Mouse (Mus musculus): ENCODE data around the gene Prr14l. TPM values are rescaled to one million over a fixed set of nuclear protein-coding genes. Genes with fewer than 3 reads are reported as not detected.
"Not testable (repeated sequence)": the region's sequence is repeated elsewhere in the genome, so short reads cannot be mapped to it uniquely, and the experiment has no call there.

Prr14l gene
- total RNA-seq (2022) = 1 to 10 TPM; 5.0 to 5.8 (median 5.6) TPM

DNA sequence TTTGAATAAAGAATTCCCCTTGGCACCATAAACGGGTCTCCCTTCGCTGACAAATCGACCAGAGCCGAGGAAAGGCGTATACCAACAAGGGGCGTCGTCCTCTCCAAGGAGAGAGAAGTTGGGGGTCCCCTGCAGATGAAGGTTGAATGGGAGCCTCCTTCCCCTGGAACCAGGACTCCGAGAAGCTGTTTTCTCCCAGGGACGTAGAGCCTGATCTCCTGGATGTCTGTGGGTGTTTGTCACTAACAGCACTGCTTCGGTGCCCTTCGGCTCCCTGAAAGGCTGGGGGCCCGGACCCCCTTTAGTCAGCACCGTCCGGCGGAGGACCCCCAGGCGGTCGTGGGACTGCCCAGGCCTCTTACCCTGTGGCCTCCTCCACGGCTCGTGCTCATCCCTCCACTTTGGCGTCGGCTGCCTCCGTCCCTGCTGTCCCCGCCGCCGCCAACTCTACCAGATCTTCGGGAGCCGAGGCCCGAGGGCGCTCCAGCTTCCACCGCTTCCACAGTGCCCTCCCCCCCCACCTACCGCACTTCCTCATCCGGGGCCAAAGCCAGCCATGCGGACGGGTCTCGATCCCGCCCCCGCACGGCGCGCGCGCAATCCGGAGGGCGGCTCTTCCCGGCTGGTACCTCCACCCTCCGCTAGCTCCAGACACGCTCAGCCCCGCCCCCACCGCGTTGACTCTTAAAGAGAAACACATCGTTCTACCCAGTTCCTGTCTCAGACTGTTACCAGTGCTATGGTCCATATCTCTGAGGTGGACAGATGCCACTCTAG is at the start of gene Prr14l:
Gene Prr14l, minus strand, starts transcription at position 526 of the 777 bp plus-strand sequence.
- peak; percentile 98 for DNase-seq (ENCODE audit: low spot score)

DNA sequence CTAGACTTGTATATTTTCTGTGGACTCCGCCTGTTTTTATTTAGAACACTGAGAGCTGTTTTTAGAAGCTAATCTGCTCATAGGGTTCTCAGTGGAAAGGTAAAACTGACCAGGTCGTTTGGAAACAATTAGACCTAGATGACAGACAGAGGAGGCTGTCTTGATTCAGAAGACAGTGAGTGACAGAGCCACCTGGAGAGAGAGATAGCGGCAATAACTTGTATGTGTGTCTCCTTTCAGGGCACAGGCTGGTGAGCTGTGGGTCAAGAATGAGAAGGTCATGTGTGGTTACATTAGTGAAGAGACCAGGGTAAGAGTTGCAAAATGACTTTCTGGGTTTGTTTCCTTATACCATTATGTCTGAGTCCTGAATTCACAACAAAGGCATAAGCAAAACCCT is 32.7 kb upstream of the Prr14l start:
- DNase-seq (ENCODE audit: low spot score) = no peak

- no peak for DNase-seq (ENCODE audit: low spot score)
These were observed 18.3 kb upstream of the Prr14l start for GRCm38 (mm10) chr5:32872346-32872745.

- no peak for DNase-seq (ENCODE audit: low spot score)
These were observed 15.5 kb upstream of the Prr14l start for GRCm38 (mm10) chr5:32869389-32870024.

DNA sequence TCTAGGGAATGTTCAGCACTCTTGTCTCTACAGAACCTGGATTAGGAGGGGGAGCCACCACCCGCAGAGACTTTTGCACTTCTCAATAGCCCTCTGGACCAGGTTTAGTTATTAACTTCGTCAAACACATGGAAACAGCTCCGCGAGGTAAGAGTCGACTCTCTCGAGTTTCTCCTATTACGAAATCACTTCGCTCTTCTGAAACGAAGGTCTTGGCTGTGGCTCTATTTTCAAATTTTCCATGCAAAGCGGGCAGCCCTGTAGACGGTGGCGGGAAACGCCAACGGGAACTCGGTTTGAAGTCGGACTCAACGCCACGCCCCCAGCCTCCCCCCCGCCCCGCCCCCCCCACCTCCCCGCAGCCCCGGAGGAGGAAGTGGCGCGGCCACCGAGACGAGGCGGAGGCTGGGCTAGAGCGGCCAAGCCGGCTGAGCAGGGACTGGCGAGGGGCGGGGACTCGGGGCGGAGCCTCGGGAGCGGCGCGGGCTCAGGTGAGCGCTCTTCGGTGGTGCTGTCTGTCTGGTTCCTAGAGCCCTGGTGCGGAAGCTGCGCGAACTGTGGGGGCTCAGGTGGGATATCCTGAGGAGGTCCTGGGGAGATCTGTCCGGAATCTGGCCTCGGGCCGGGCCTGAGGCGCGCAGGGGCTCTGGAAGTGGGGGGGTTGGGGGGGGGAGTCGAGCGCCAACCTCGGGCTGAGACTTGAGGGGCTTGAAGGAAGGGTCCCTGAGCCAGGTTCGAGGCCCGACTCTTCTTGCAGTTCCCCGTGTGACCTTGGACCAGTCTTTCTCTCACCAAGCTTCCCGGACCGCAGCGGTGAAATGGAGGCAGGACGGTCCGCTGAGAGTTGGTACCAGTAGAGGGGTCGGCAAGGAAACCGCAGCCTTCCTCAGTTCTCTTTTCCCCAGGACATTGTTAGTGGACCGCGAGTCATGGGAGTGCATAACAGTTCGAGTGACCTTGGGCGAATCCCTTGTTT is 9.5 kb upstream of the Prr14l start, which contains the start of gene Depdc5:
Gene Depdc5, plus strand, starts transcription at position 449 of the 976 bp plus-strand sequence.
- DNase-seq (ENCODE audit: low spot score) = peak; percentile 89

DNA sequence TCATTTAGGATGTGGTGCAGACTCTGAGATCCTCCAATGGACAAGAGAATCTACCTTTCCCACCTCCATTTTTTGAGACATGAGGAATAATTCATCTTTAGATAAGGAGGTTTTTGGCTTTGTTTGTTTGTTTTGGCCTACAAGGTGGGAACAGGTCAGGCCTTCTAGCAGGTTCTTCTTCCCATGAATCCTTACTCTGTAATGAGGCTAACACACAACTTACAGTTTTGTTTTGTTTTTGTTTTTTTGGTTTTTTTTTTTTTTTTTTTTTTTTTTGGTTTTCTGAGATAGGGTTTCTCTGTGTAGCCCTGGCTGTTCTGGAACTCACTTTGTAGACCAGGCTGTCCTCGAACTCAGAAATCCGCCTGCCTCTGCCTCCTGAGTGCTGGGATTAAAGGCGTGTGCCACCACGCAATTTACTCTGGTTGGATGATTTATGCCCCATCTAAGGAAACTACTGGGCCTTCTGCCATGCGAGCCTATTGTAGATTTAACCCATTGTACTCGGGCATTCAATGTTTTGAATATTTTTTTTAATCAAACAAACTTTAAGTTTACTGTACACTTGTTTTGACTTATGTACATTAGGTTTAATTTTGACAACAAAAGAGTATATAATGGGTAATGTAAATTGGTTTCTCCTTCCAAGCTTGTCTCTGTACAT is 8.5 kb upstream of the Prr14l start:
- DNase-seq (ENCODE audit: low spot score) = no peak

DNA sequence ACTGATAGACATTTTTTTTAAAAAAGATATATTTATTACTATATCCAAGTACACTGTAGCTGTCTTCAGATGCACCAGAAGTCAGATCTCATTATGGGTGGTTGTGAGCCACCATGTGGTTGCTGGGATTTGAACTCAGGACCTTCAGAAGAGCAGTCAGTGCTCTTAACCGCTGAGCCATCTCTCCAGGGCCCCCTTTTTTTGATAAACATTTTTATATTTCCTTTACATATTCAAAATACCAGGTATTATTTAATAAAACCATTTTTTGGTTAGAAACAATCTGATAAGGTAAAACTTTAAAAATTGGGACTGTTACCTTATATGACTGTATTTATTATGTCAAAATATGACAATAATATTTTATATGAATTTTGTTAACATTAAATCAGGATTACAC is 7.0 kb upstream of the Prr14l start:
- no peak for DNase-seq (ENCODE audit: low spot score)

DNA sequence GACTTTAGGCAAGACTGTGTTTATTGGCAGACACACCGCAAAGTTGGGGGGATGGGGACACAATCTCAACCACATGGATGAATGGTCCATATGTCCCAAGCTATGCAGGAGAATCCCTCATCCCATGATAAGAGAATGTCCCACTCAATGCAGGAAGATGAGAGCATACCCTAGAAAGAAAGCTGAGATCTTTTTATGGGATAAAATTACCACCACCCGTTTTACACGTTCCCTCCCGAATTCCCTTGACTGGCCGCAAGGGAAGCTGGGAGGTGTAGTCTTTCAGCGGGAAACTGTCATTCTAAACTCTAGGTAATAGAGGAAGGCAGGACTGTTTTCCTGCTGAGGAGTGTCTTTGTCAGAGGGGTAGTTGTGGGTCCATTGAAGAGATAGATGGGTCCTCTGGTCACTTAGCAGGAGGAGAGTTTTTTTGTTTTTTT is 3.7 kb upstream of the Prr14l start:
- peak; percentile 40 for DNase-seq (ENCODE audit: low spot score)

- not testable (repeated sequence) for DNase-seq (ENCODE audit: low spot score)
These were observed 1.2 kb upstream of the Prr14l start for GRCm38 (mm10) chr5:32855274-32855673.

- no peak for DNase-seq (ENCODE audit: low spot score)
These were observed 762 bp upstream of the Prr14l start for GRCm38 (mm10) chr5:32854818-32855217.

DNA sequence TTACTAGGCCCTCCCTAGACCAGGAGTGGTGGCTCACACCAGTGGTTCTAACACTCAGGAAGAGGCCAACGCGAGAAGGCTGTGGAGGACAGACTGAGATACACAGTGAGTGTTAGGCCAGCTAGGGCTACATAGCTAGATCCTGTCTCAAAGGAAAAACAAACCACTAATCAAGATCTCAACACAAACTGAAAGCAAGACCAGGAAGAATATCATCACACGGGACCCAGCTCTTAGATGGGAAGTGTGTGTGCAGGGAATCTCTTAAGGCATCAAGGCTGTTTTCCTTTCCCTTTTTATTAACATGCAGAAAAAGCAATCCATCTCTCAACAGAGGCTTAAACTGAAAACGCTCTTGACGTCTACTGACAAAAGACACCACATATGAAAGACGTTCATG is 2.0 kb downstream of the Prr14l start:
- DNase-seq (ENCODE audit: low spot score) = no peak

DNA sequence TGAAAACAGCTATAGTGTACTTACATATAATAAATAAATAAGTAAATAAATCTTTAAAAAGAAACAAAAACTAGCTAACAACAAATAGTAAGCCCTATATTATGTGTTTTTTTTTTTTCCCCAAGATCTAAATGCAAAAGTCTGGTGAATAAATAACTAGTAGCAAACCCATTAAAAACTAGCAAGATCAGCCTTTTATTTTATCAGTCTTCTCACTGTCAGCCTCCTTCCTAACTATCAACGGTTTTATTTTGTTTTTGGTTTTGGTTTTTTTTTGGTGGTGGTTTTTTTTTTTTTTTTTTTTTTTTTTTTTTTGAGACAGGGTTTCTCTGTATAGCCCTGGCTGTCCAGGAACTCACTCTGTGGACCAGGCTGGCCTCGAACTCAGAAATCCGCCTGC is 4.5 kb downstream of the Prr14l start:
- not testable (repeated sequence) for DNase-seq (ENCODE audit: low spot score)

DNA sequence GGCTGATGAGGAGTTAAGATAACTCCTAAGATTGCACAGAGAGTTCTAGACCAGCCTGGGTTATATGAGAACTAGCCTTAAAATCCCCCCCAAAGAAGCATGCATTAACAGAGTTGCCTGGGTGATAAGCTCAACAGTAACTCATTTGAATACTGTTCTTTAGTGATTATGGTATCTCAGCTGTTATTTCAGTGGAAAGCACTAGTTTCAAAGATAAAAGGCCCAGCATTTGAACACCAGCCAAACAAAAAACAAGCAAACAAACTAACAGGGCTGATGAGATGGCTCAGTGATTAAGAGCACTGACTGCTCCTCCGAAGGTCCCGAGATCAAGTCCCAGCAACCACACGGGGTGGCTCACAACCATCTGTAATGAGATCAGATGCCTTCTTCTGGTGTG is 4.9 kb downstream of the Prr14l start:
- DNase-seq (ENCODE audit: low spot score) = no peak

DNA sequence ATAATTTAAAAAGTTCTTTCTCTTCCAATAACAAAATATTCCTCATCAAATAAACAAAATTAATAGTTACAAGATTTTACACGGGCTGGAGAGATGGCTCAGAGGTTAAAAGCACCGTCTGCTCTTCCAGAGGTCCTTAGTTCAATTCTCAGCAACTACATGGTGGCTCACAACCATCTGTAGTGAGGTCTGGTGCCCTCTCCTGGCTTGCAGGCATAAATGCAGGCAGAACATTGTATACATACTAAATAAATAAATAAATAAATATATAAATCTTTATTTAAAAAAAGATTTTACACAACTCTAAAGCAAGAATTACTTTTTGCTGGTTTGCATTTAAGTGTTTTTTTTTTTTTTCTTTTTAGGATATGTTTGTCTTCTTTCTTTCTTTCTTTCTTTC is 14.0 kb downstream of the Prr14l start:
- DNase-seq (ENCODE audit: low spot score) = no peak

DNA sequence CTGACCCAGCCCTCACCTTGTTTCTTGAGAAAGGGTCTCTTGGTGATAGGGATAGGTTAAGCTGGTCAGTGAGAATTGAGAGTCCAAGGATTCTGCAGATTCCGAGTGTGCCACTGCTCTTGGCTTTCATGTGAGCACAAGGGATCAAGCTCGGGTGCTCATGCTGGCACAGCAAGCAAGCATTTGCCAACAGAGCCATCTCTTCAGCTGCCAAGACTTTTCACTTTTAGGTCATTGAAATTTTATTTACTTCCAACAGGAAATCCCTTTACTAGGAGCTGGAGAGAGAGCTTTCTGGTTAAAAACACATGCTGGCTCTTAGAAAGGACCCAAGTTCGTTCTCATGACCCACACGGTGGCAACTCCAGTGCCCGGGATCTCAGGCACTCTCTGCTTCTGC is 17.1 kb downstream of the Prr14l start:
- DNase-seq (ENCODE audit: low spot score) = no peak

DNA sequence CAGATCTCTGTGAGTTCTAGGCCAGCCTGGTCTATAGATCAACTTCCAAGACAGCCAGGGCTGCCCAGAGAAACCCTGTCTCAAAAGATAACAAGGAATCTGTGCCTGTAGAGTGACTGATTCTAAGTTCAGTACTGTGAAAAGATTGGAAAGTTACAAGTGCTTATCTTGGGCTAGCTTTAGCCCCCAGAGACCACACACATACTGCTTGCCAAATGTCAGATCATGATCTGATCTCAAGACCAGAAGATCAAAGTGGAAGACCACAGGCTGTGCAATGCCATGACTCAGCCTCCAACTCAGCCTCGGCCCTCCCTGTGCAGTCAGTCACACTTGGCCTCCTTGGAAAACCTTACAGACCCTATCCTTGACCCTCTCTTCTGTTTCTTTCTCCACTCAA is 19.6 kb downstream of the Prr14l start:
- DNase-seq (ENCODE audit: low spot score) = no peak

GRCm38 (mm10) chr5:32830054-32830453 is 24.0 kb downstream of the Prr14l start:
- DNase-seq (ENCODE audit: low spot score) = no peak

DNA sequence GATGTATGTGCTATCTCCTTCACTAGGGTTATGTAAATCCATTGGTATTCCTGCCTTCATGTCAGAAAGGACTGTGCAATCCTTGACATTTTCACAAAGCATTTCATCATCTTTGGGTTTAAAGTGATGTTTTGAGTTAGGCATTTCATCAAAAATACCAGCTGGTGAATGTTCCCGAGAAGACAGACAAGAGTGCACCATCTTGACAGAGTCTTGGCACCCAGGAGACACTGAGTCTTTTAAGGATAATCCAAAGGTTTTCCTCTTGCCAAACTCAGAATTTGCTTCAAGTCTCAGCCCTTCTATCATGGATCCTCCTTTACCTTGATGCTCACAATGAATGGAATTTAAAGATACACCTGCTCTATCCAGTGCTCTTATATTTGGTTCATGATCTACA is 25.3 kb downstream of the Prr14l start:
- not testable (repeated sequence) for DNase-seq (ENCODE audit: low spot score)

- DNase-seq (ENCODE audit: low spot score) = no peak
These were observed 27.0 kb downstream of the Prr14l start, which contains the start of gene Gm20671 for GRCm38 (mm10) chr5:32827009-32827408. Gene Gm20671, minus strand, starts transcription at chr5:32827109.

- no peak for DNase-seq (ENCODE audit: low spot score)
These were observed 33.6 kb downstream of the Prr14l start for GRCm38 (mm10) chr5:32820471-32820870.

GRCm38 (mm10) chr5:32815396-32815795 is 38.7 kb downstream of the Prr14l start:
- no peak for DNase-seq (ENCODE audit: low spot score)
